Mouse (Mus musculus) CH12.LX (cell line): ENCODE measurements around the gene Ap1ar. TPM values are rescaled to one million over a fixed set of nuclear protein-coding genes. Genes with fewer than 3 reads are reported as not detected.

Experiments used
- DNase-seq: peaks from one replicate; pipeline ENCODE4 v3.0.0-alpha.2; 2013; ENCODE audit errors: extremely low read depth
- H3K27ac ChIP-seq: 2 replicates; pipeline ENCODE4 v1.5.1; 2012; ENCODE audit warnings: low read depth, mild to moderate bottlenecking, control low read depth, moderate library complexity; ENCODE audit not compliant: insufficient read depth
- H3K27me3 ChIP-seq: replicated peaks from 2 replicates; pipeline ENCODE3; 2012; ENCODE audit warnings: inconsistent platforms
- H3K36me3 ChIP-seq, 2 experiments: replicated peaks in 1 of 2; 2 replicates each; pipeline versions ENCODE3 to v1.6.1; 2012; ENCODE audit warnings: inconsistent platforms in 1 of 2, low read length in 1 of 2, mild to moderate bottlenecking in 1 of 2, mixed read lengths in 1 of 2, moderate library complexity in 1 of 2; ENCODE audit not compliant: control insufficient read depth in 1 of 2, insufficient read depth in 1 of 2
- H3K4me1 ChIP-seq, 2 experiments: 2 replicates each; pipeline ENCODE4 v1.6.1; 2012; ENCODE audit warnings: inconsistent platforms in 1 of 2, moderate library complexity in 1 of 2; ENCODE audit not compliant: insufficient read depth in 2 of 2, control insufficient read depth in 1 of 2
- H3K4me2 ChIP-seq: 2 replicates; pipeline ENCODE4 v1.6.1; 2012; ENCODE audit warnings: low read depth, mild to moderate bottlenecking, control low read depth; ENCODE audit not compliant: poor library complexity, insufficient read depth, severe bottlenecking
- H3K4me3 ChIP-seq, 3 experiments: fragments of 150-350 bp in 1 of 3; sonication (generic) in 1 of 3; replicated peaks in 1 of 3; 2 replicates each; pipeline versions ENCODE3 to v1.5.1; 2011 to 2012; ENCODE audit warnings: low read depth in 2 of 3, low read length in 2 of 3, mild to moderate bottlenecking in 2 of 3, moderate library complexity in 2 of 3, control low read depth in 1 of 3, improper control_type of control experiment in 1 of 3, inconsistent platforms in 1 of 3, mixed read lengths in 1 of 3; ENCODE audit not compliant: poor library complexity in 1 of 3
- H3K79me2 ChIP-seq: replicated peaks from 2 replicates; pipeline ENCODE4 v1.6.1; 2012; ENCODE audit warnings: mild to moderate bottlenecking, moderate library complexity; ENCODE audit not compliant: control insufficient read depth, poor library complexity, insufficient read depth, severe bottlenecking; ENCODE audit errors: extremely low read depth
- H3K9ac ChIP-seq: 2 replicates; pipeline ENCODE4 v1.6.1; 2012; ENCODE audit warnings: low read depth, mild to moderate bottlenecking, control low read depth, moderate library complexity; ENCODE audit not compliant: insufficient read depth
- H3K9me3 ChIP-seq: replicated peaks from 2 replicates; pipeline ENCODE3; 2012; ENCODE audit warnings: low read length, inconsistent platforms, mixed read lengths
- BHLHE40 ChIP-seq: IDR thresholded peaks from 2 replicates; pipeline ENCODE4 v1.6.1; 2011; ENCODE audit warnings: mild to moderate bottlenecking, low read depth, low read length, improper control_type of control experiment
- CHD1 ChIP-seq: IDR thresholded peaks from 2 replicates; pipeline ENCODE4 v1.6.1; 2012; ENCODE audit warnings: low read depth, low read length, improper control_type of control experiment, inconsistent platforms
- CTCF ChIP-seq, 2 experiments: IDR thresholded peaks in 1 of 2; conservative IDR thresholded peaks in 1 of 2; 2 replicates each; pipeline ENCODE4 v1.5.1; 2011 to 2012; ENCODE audit warnings: low read depth in 2 of 2, low read length in 2 of 2, improper control_type of control experiment in 1 of 2, inconsistent platforms in 1 of 2, mild to moderate bottlenecking in 1 of 2, moderate library complexity in 1 of 2
- ELF1 ChIP-seq: IDR thresholded peaks from 2 replicates; pipeline ENCODE4 v1.6.1; 2014; ENCODE audit warnings: low read depth, mild to moderate bottlenecking, inconsistent platforms, low read length, improper control_type of control experiment
- EP300 ChIP-seq: IDR thresholded peaks from 2 replicates; pipeline ENCODE4 v1.6.1; 2011; ENCODE audit warnings: low read length, improper control_type of control experiment
- ETS1 ChIP-seq: conservative IDR thresholded peaks from 2 replicates; pipeline ENCODE4 v1.6.1; 2012; ENCODE audit warnings: low read depth, mild to moderate bottlenecking, inconsistent platforms, low read length, improper control_type of control experiment, moderate library complexity
- HCFC1 ChIP-seq: IDR thresholded peaks from 2 replicates; pipeline ENCODE4 v1.6.1; 2012; ENCODE audit warnings: low read depth, mild to moderate bottlenecking, inconsistent platforms, low read length, improper control_type of control experiment
- IRF4 ChIP-seq: IDR thresholded peaks from 2 replicates; pipeline ENCODE4 v1.6.1; 2014; ENCODE audit warnings: low read depth, mild to moderate bottlenecking, inconsistent platforms, low read length, improper control_type of control experiment
- JUN ChIP-seq: IDR thresholded peaks from 2 replicates; pipeline ENCODE4 v1.6.1; 2011; ENCODE audit warnings: low read depth, mild to moderate bottlenecking, low read length, improper control_type of control experiment, moderate library complexity; ENCODE audit not compliant: insufficient read depth
- KAT2A ChIP-seq: IDR thresholded peaks from 2 replicates; pipeline ENCODE4 v1.6.1; 2012; ENCODE audit warnings: low read length, improper control_type of control experiment, inconsistent platforms; ENCODE audit not compliant: insufficient replicate concordance
- MAFK ChIP-seq: IDR thresholded peaks from 2 replicates; pipeline ENCODE4 v1.6.1; 2011; ENCODE audit warnings: low read length, improper control_type of control experiment; ENCODE audit not compliant: insufficient replicate concordance
- MAX ChIP-seq: IDR thresholded peaks from 2 replicates; pipeline ENCODE4 v1.6.1; 2011; ENCODE audit warnings: low read length, improper control_type of control experiment
- MAZ ChIP-seq: IDR thresholded peaks from 2 replicates; pipeline ENCODE4 v1.6.1; 2012; ENCODE audit warnings: low read depth, mild to moderate bottlenecking, inconsistent platforms, low read length, improper control_type of control experiment, moderate library complexity
- MEF2A ChIP-seq: IDR thresholded peaks from 2 replicates; pipeline ENCODE4 v1.6.1; 2014; ENCODE audit warnings: low read depth, mild to moderate bottlenecking, inconsistent platforms, low read length, improper control_type of control experiment, borderline replicate concordance
- MXI1 ChIP-seq: IDR thresholded peaks from 2 replicates; pipeline ENCODE4 v1.6.1; 2011; ENCODE audit warnings: mild to moderate bottlenecking, low read depth, low read length, improper control_type of control experiment
- NRF1 ChIP-seq: IDR thresholded peaks from 2 replicates; pipeline ENCODE4 v1.6.1; 2014; ENCODE audit warnings: low read depth, mild to moderate bottlenecking, inconsistent platforms, low read length, improper control_type of control experiment, moderate library complexity
- PAX5 ChIP-seq: IDR thresholded peaks from 2 replicates; pipeline ENCODE4 v1.6.1; 2012; ENCODE audit warnings: low read length, inconsistent platforms, mixed read lengths
- POLR2AphosphoS2 ChIP-seq: IDR thresholded peaks from 2 replicates; pipeline ENCODE4 v1.6.1; 2011; ENCODE audit warnings: low read depth, low read length, improper control_type of control experiment
- TBP ChIP-seq: conservative IDR thresholded peaks from 2 replicates; pipeline ENCODE4 v1.6.1; 2011; ENCODE audit warnings: low read depth, low read length, improper control_type of control experiment
- TCF12 ChIP-seq: IDR thresholded peaks from 2 replicates; pipeline ENCODE4 v1.6.1; 2014; ENCODE audit warnings: low read depth, mild to moderate bottlenecking, inconsistent platforms, low read length, improper control_type of control experiment
- USF1 ChIP-seq: IDR thresholded peaks from 2 replicates; pipeline ENCODE4 v1.6.1; 2014; ENCODE audit warnings: low read depth, mild to moderate bottlenecking, inconsistent platforms, low read length, improper control_type of control experiment
- USF2 ChIP-seq: conservative IDR thresholded peaks from 2 replicates; pipeline ENCODE4 v1.6.1; 2011; ENCODE audit warnings: low read depth, low read length, improper control_type of control experiment
- ZKSCAN1 ChIP-seq: IDR thresholded peaks from 2 replicates; pipeline ENCODE4 v1.6.1; 2012; ENCODE audit warnings: low read depth, inconsistent platforms, low read length, improper control_type of control experiment, borderline replicate concordance
- ZMIZ1 ChIP-seq: IDR thresholded peaks from 2 replicates; pipeline ENCODE4 v1.6.1; 2012; ENCODE audit warnings: low read depth, mild to moderate bottlenecking, inconsistent platforms, low read length, improper control_type of control experiment
- ZNF384 ChIP-seq: IDR thresholded peaks from 2 replicates; pipeline ENCODE4 v1.6.1; 2012; ENCODE audit warnings: low read depth, low read length, improper control_type of control experiment, inconsistent platforms
- dilution Hi-C: fragments of 300-500 bp; cut with MboI; formaldehyde crosslinking; loops from 2 replicates; pipeline ENCODE4 v1.14.3; 2020; ENCODE audit warnings: low sequenced_read_pairs; ENCODE audit not compliant: extremely low pct_unique_long_range_greater_than_20kb, extremely low pct_ligation_motif_present
- in situ Hi-C: fragments of 300-500 bp; cut with MboI; formaldehyde crosslinking; loops from 3 replicates; pipeline ENCODE4 v1.14.3; 2019; ENCODE audit warnings: low sequenced_read_pairs, low pct_ligation_motif_present, low pct_unique_long_range_greater_than_20kb, mixed read lengths
- polyA plus RNA-seq: library from polyadenylated mRNA; unstranded; fragments of >175 nt; gene quantifications from 2 replicates; pipeline ENCODE4 v1.2.1, GENCODE M21; 2012; ENCODE audit warnings: low read depth; ENCODE audit not compliant: insufficient read length
- total RNA-seq, 2 experiments: library from RNA; depleted of rRNA; stranded (reverse); fragments of 300-350 nt in 1 of 2; fragments of >200 nt in 1 of 2; gene quantifications; 2 replicates each; pipeline ENCODE4 v1.2.3; 2012 to 2014

The Ap1ar gene
- total and polyA plus RNA-seq, 3 experiments = 45.8 to 64.4 (median 51.2) TPM

DNA sequence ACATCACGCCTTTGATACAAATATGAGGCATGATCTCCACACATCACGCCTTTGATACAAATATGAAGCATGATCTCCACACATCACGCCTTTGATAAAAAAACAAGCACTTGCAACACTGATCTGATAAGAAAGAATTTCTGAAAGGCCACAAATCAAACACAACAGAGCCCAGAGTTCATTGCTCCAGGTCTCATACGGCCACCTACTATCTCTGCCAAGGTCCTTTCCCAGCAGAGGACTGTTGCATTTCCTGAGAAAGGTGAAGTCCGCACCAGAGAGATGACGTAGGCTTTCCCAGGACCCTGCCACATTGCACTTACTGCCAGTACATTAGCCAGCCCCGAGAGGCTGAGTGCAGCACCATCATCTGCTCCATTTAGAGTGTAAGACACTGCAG, 28.2 kb downstream of the Ap1ar start:
- Histone ChIP-seq H3K9ac (no peak overlapping the region), H3K4me2 (no peak overlapping the region), H3K9me3 (no peaks in the 10 kb centered on the region)
- in situ Hi-C loops = no loop called here
- dilution Hi-C loops = no loop called here
- no peak for TF ChIP-seq ELF1
- TF ChIP-seq IRF4 = no peak
- no peak for TF ChIP-seq JUN
- TF ChIP-seq EP300 = no peak
- no peak for TF ChIP-seq ZMIZ1
- no peak for TF ChIP-seq TBP
- no peak for TF ChIP-seq PAX5
- no peak for TF ChIP-seq ZKSCAN1
- TF ChIP-seq BHLHE40 = no peak
- no peak for TF ChIP-seq MAZ
- TF ChIP-seq, all 38 proteins: peak for 0
- Histone ChIP-seq H3K4me3 (no peak overlapping the region), H3K27me3 (no peaks in the 10 kb centered on the region), H3K36me3 (peaks cover 44 to 75% of the 10 kb centered on the region in 2 experiments), H3K79me2 (no peaks in the 10 kb centered on the region), H3K4me1 (no peaks in the 10 kb centered on the region), H3K27ac (no peak overlapping the region)
- no peak for DNase-seq

DNA sequence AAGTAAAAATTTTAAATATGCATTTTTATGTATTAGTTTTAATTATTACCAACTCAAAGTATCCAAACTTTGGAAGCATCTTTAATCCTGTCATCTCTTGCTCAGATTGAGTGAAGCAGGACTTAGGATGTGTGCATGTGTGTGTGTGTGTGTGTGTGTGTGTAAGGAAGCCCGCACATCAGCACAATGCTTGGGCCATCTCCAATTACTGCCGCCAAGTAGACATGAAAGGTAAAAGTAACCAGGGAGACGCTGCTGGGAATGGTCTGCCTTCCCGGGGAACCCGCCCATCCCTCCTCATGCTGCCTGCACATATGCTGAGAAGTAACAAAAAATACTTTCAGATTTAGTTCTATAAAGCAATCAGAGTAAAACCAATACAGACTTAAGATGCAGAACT, 29.5 kb downstream of the Ap1ar start:
- TF ChIP-seq POLR2AphosphoS2 = no peak
- no peak for TF ChIP-seq EP300
- TF ChIP-seq NRF1 = no peak
- no peak for TF ChIP-seq PAX5
- no peak for TF ChIP-seq TCF12
- no peak for TF ChIP-seq MEF2A
- no peak for TF ChIP-seq USF2
- TF ChIP-seq CTCF (conservative IDR thresholded peaks at IDR 0.05 in 1 of 2, IDR thresholded peaks at IDR 0.05 in 1 of 2; ENCODE audit: low read depth in 2 of 2, low read length in 2 of 2) = no peak
- TF ChIP-seq ETS1 = no peak
- TF ChIP-seq ZKSCAN1 = no peak
- TF ChIP-seq TBP = no peak
- TF ChIP-seq ZMIZ1 = no peak
- TF ChIP-seq MAX = no peak
- no peak for TF ChIP-seq USF1
- no peak for TF ChIP-seq MXI1
- TF ChIP-seq KAT2A = no peak
- no peak for TF ChIP-seq ZNF384
- TF ChIP-seq MAFK = no peak
- TF ChIP-seq CHD1 = no peak
- no peak for TF ChIP-seq HCFC1
- Histone ChIP-seq H3K4me3 (no peak overlapping the region), H3K79me2 (no peaks in the 10 kb centered on the region), H3K36me3 (peaks cover 39 to 63% of the 10 kb centered on the region in 2 experiments), H3K27me3 (no peaks in the 10 kb centered on the region), H3K9me3 (no peaks in the 10 kb centered on the region), H3K9ac (no peak overlapping the region), H3K4me1 (no peaks in the 10 kb centered on the region), H3K4me2 (no peak overlapping the region), H3K27ac (no peak overlapping the region)
- DNase-seq = no peak
- dilution Hi-C loops (no loop called here), in situ Hi-C loops (no loop called here)
